Mouse (Mus musculus): ENCODE measurements at regions not wholly inside any gene's neighbourhood (a gene's known extent, or its start where the extent isn't known, plus 50 kb on each side); places are given as distances from the start of the nearest gene placed in this dataset.

DNA sequence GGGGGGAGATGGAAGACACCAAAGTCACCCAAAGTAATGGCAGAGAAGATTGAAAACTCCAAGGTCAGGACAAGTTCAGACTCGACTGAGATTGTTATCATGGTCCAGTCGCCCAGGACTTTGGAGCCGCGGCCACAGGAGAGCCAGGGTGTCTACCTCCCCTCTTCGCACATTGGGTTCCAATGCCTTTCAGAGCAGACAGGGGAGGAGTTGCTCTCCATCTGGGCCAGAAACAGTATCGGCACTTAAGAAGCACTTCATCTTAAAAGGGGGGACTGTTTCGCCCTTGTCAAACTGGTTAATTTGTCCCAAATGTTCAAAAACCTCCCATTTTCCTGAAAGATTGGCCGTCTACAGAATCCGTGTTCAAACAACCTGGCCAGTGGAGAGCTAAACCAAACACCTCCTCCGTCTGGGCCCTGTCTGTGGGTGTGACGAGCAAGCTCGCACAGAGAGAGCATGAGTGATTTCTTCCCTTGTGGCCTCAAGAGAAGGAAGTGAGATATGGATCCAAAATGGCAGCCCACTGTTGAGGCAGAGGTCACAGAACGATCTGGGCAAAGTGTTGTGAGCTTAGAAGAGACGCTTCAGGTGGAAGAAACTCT, 108.0 kb upstream of the Adamts18 start:
- TF ChIP-seq TCF12 (IDR thresholded peaks at IDR 0.05; ENCODE audit: low read depth, low read length): no peak
- no peak for TF ChIP-seq HCFC1 (IDR thresholded peaks at IDR 0.05; ENCODE audit: low read depth, low read length)
- TF ChIP-seq RCOR1 (IDR thresholded peaks at IDR 0.05; ENCODE audit: low read depth, low read length): no peak
- no peak for TF ChIP-seq CTCF (IDR thresholded peaks at IDR 0.05 in 2 of 3, conservative IDR thresholded peaks at IDR 0.05 in 1 of 3; ENCODE audit: control insufficient read depth in 1 of 3, insufficient read depth in 1 of 3, low read depth in 2 of 3, low read length in 3 of 3, poor library complexity in 1 of 3, severe bottlenecking in 1 of 3)
- TF ChIP-seq NRF1 (IDR thresholded peaks at IDR 0.05; ENCODE audit: insufficient read depth, low read depth, low read length, poor library complexity, severe bottlenecking): no peak
- TF ChIP-seq KAT2A (conservative IDR thresholded peaks at IDR 0.05; ENCODE audit: low read depth, low read length): no peak
- no peak for TF ChIP-seq TBP (IDR thresholded peaks at IDR 0.05; ENCODE audit: low read depth, low read length)
- TF ChIP-seq SIN3A (IDR thresholded peaks at IDR 0.05; ENCODE audit: low read length): no peak
- no peak for TF ChIP-seq POLR2A (IDR thresholded peaks at IDR 0.05; ENCODE audit: control insufficient read depth in 1 of 2, insufficient read depth in 1 of 2, low read depth in 1 of 2, low read length in 2 of 2, poor library complexity in 1 of 2)
- no peak for TF ChIP-seq USF2 (IDR thresholded peaks at IDR 0.05; ENCODE audit: borderline replicate concordance in 1 of 2, insufficient read depth in 1 of 2, low read depth in 1 of 2, low read length in 2 of 2)
- TF ChIP-seq TAL1 (IDR thresholded peaks at IDR 0.05; ENCODE audit: low read length): no peak
- no peak for TF ChIP-seq ZC3H11A (IDR thresholded peaks at IDR 0.05; ENCODE audit: low read depth, low read length)

Measured in MEL (cell line).